Mouse (Mus musculus): Measurements from ENCODE around the gene Ift88. TPM values are rescaled to one million over a fixed set of nuclear protein-coding genes. Genes with fewer than 3 reads are reported as not detected.

Ift88 gene
- total and polyA plus RNA-seq, 2 experiments from 2014 or later: 17.5 to 22.0 TPM

DNA sequence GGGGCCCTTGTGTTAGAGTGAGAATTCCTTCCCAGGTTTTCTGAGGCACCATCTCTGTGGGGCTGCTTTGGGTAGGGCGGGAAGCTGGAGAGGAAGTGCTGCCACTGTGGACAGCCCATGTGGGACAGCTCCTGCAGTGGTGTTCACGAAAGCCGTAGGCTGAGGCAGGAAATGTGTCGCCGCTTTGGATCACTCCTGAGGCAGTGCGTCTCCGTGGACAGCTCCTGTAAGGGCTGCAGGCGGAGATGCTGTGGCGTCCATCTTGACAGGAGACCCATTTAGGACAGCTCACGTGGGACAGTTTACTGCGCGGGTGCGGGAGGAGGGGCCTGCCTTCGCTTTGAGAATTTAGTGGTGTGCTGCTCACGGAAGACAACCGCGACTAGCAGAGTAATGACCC is 121.7 kb downstream of the Ift88 start:
- H3K9ac ChIP-seq (replicated peaks; ENCODE audit: low read length, poor library complexity, severe bottlenecking): no peak overlapping the region

DNA sequence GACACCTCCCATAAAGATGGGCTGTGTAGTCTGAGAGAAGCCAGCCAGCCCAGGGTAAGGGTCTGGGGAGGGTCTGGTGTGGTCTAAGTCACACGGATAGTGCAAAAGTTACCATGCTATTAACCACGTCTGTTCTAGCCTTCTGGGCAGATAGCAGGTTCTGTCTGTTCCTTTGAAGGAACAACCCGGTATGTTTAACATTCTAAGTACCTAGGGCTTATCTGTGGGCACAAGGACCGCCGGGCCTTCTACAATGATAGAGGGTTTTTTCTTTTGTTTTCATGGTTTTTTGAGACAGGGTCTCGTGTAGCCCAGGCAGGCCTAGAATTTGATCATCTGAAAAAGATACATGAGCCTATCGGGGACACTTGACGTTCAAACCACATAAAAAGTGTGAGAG is 122.3 kb downstream of the Ift88 start:
- no peak overlapping the region for H3K4me3 ChIP-seq (ENCODE audit: low read depth, low read length)

More for the DNA sequence above, 121.7 kb downstream of the Ift88 start:
- ATAC-seq (ENCODE audit: low FRiP score) (no peak), DNase-seq (ENCODE audit: low spot score) (no peak)
- peaks cover 21% of the 10 kb centered on the region for H3K36me3 ChIP-seq (ENCODE audit: insufficient read depth, low read length)
- TF ChIP-seq CTCF (IDR thresholded peaks at IDR 0.05): no peak
- H3K4me3 ChIP-seq (ENCODE audit: low read depth, low read length): no peak overlapping the region
- no peak overlapping the region for H3K27ac ChIP-seq (ENCODE audit: low read depth, low read length)
- H3K27me3 ChIP-seq (ENCODE audit: insufficient read depth, low read length): no peaks in the 10 kb centered on the region
- no peaks in the 10 kb centered on the region for H3K9me3 ChIP-seq (ENCODE audit: low read length)
- no peaks in the 10 kb centered on the region for H3K4me1 ChIP-seq (ENCODE audit: insufficient read depth, low read length)
- 84% methylated on average over 17 of the region's 17 CpGs for WGBS
- no peak overlapping the region for H3K4me2 ChIP-seq (ENCODE audit: low read depth, low read length, poor library complexity, severe bottlenecking)

DNA sequence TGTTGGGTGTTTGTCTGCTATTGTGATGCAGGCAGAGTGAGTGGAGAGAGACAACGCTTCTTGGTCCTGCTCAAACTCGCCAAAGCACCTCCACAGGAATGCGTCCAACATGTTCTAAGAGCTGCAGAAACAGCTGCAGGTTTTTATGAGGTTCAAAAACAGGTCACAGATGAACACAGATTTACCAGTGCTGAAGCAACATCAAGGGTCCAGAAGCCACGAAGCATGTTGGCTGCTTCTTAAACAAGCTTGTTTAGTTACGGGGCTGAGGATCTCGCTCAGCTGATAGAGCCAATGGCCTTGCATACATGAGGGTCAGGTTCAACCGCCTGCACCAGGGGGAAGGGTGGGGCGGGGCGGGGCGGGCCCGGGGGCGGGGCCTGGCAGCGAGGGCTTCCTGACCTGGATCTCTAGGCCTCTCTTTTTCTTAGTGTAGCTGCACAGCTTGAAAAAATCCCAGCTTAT is 122.7 kb downstream of the Ift88 start:
- ATAC-seq (ENCODE audit: low FRiP score): no peak
- Histone ChIP-seq H3K9ac (replicated peaks; ENCODE audit: low read length, poor library complexity, severe bottlenecking) (no peak overlapping the region), H3K4me2 (ENCODE audit: low read depth, low read length, poor library complexity, severe bottlenecking) (no peak overlapping the region), H3K36me3 (ENCODE audit: insufficient read depth, low read length) (peaks cover 21% of the 10 kb centered on the region), H3K4me1 (ENCODE audit: insufficient read depth, low read length) (no peaks in the 10 kb centered on the region), H3K9me3 (ENCODE audit: low read length) (no peaks in the 10 kb centered on the region), H3K27ac (ENCODE audit: low read depth, low read length) (no peak overlapping the region), H3K27me3 (ENCODE audit: insufficient read depth, low read length) (no peaks in the 10 kb centered on the region), H3K4me3 (ENCODE audit: low read depth, low read length) (no peak overlapping the region)
- DNase-seq (ENCODE audit: low spot score): no peak
- 27% methylated on average over 13 of the region's 13 CpGs for WGBS
- TF ChIP-seq CTCF (IDR thresholded peaks at IDR 0.05): no peak

More for the DNA sequence above, 122.3 kb downstream of the Ift88 start:
- WGBS: 85% methylated on average over 8 of the region's 8 CpGs
- Histone ChIP-seq H3K27me3 (ENCODE audit: insufficient read depth, low read length) (no peaks in the 10 kb centered on the region), H3K27ac (ENCODE audit: low read depth, low read length) (no peak overlapping the region), H3K9ac (replicated peaks; ENCODE audit: low read length, poor library complexity, severe bottlenecking) (no peak overlapping the region), H3K4me1 (ENCODE audit: insufficient read depth, low read length) (no peaks in the 10 kb centered on the region), H3K9me3 (ENCODE audit: low read length) (no peaks in the 10 kb centered on the region), H3K36me3 (ENCODE audit: insufficient read depth, low read length) (peaks cover 21% of the 10 kb centered on the region), H3K4me2 (ENCODE audit: low read depth, low read length, poor library complexity, severe bottlenecking) (no peak overlapping the region)
- no peak for TF ChIP-seq CTCF (IDR thresholded peaks at IDR 0.05)
- no peak for DNase-seq (ENCODE audit: low spot score)
- ATAC-seq (ENCODE audit: low FRiP score): no peak

DNA sequence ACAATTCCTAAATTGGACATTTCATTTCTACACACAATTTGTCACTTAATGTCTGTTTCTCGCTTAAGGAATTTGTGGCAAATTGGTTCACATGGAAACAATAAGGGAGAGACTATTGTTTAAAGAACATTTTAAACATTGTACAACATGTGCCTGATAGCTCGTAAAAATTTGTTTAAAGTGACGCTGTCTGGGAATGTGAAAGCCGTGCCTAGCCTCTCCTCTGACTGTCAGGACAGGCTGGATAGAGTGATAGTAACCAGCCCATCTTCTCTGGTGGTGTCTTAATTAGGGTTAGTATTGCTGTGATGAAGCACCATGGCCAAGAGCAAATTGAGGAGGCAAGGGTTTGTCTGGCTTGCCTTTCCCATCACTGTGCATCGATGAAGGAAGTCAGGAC is 123.2 kb downstream of the Ift88 start:
- ATAC-seq (ENCODE audit: low FRiP score): no peak
- H3K9ac ChIP-seq (replicated peaks; ENCODE audit: low read length, poor library complexity, severe bottlenecking): no peak overlapping the region
- WGBS: 84% methylated on average over 5 of the region's 5 CpGs

GRCm38 (mm10) chr14:57552945-57553344 is 129.1 kb downstream of the Ift88 start:
- H3K4me1 ChIP-seq (ENCODE audit: insufficient read depth, low read length): no peaks in the 10 kb centered on the region
- TF ChIP-seq CTCF (IDR thresholded peaks at IDR 0.05): no peak
- DNase-seq (ENCODE audit: low spot score): no peak
- no peak for ATAC-seq (ENCODE audit: low FRiP score)
- H3K4me2 ChIP-seq (ENCODE audit: low read depth, low read length, poor library complexity, severe bottlenecking): no peak overlapping the region
- no peaks in the 10 kb centered on the region for H3K27me3 ChIP-seq (ENCODE audit: insufficient read depth, low read length)
- peaks cover 9% of the 10 kb centered on the region; the same call in 1 of the 2 replicates for H3K36me3 ChIP-seq (ENCODE audit: insufficient read depth, low read length)
- H3K4me3 ChIP-seq (ENCODE audit: low read depth, low read length): no peak overlapping the region
- H3K9ac ChIP-seq (replicated peaks; ENCODE audit: low read length, poor library complexity, severe bottlenecking): no peak overlapping the region
- H3K27ac ChIP-seq (ENCODE audit: low read depth, low read length): no peak overlapping the region
- H3K9me3 ChIP-seq (ENCODE audit: low read length): no peaks in the 10 kb centered on the region

More for the DNA sequence above, 123.2 kb downstream of the Ift88 start:
- DNase-seq (ENCODE audit: low spot score): no peak
- TF ChIP-seq CTCF (IDR thresholded peaks at IDR 0.05): no peak
- H3K36me3 ChIP-seq (ENCODE audit: insufficient read depth, low read length): peaks cover 21% of the 10 kb centered on the region
- no peaks in the 10 kb centered on the region for H3K9me3 ChIP-seq (ENCODE audit: low read length)
- no peak overlapping the region for H3K4me3 ChIP-seq (ENCODE audit: low read depth, low read length)
- no peak overlapping the region for H3K27ac ChIP-seq (ENCODE audit: low read depth, low read length)
- no peaks in the 10 kb centered on the region for H3K27me3 ChIP-seq (ENCODE audit: insufficient read depth, low read length)
- no peaks in the 10 kb centered on the region for H3K4me1 ChIP-seq (ENCODE audit: insufficient read depth, low read length)
- no peak overlapping the region for H3K4me2 ChIP-seq (ENCODE audit: low read depth, low read length, poor library complexity, severe bottlenecking)

DNA sequence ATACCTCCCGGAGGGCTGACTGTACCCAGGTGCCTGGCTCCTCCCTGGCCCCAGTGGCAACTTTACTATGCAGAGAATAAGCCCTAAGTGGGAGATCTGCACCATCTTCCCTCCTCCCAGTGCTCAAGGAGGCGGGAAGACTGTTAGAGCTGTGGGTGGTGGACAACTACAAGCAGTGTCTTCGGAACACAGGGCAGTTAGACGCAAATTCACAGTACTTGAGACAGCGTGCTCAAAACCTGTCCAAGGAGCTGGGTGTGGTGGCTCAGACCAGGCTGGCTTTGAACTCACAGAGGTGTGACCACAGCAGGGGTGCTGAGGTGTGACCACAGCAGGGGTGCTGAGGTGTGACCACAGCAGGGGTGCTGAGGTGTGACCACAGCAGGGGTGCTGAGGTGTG is 130.6 kb downstream of the Ift88 start:
- H3K27ac ChIP-seq (ENCODE audit: low read depth, low read length): no peak overlapping the region
- H3K27me3 ChIP-seq (ENCODE audit: insufficient read depth, low read length): no peaks in the 10 kb centered on the region
- no peak for ATAC-seq (ENCODE audit: low FRiP score)
- WGBS: 97% methylated on average over 5 of the region's 5 CpGs
- no peak for TF ChIP-seq CTCF (IDR thresholded peaks at IDR 0.05)
- H3K4me2 ChIP-seq (ENCODE audit: low read depth, low read length, poor library complexity, severe bottlenecking): no peak overlapping the region
- DNase-seq (ENCODE audit: low spot score): no peak
- peaks cover under 1% of the 10 kb centered on the region; the same call in 1 of the 2 replicates for H3K36me3 ChIP-seq (ENCODE audit: insufficient read depth, low read length)
- H3K9me3 ChIP-seq (ENCODE audit: low read length): no peaks in the 10 kb centered on the region
- H3K4me3 ChIP-seq (ENCODE audit: low read depth, low read length): no peak overlapping the region
- no peaks in the 10 kb centered on the region for H3K4me1 ChIP-seq (ENCODE audit: insufficient read depth, low read length)
- no peak overlapping the region for H3K9ac ChIP-seq (replicated peaks; ENCODE audit: low read length, poor library complexity, severe bottlenecking)
